Mouse (Mus musculus) heart, adult 18-20 months (tissue): ENCODE measurements at regions not wholly inside any gene's neighbourhood (a gene's known extent, or its start where the extent isn't known, plus 50 kb on each side); places are given as distances from the start of the nearest gene placed in this dataset.
A peak's percentile ranks its signal among the peaks of the same experiment; 100 is the strongest.

ENCODE experiments used
- DNase-seq, 2 experiments: peaks; one replicate each; pipeline ENCODE4 v3.0.0; 2021 to 2022; ENCODE audit warnings: mixed read lengths in 1 of 2

DNA sequence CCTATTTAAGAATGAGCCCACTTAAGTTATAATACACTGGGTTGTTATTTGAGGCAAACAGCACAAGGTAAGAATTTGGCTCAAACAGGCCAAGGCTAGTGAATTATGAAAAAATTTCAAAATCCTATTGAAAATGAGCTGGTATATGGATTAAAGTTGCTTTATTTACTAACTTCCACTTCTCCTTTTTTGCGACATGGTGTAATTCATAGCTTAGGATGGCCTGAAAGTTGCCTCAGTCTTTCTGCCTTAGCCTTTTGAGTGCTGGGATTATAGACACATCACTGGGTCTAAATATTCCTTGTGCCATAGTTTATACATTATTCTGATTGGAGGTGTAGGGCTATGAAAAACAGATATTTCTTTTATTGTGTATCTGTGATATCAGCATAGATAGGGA is 81.9 kb downstream of the Edem1 start:
- no peak for DNase-seq

DNA sequence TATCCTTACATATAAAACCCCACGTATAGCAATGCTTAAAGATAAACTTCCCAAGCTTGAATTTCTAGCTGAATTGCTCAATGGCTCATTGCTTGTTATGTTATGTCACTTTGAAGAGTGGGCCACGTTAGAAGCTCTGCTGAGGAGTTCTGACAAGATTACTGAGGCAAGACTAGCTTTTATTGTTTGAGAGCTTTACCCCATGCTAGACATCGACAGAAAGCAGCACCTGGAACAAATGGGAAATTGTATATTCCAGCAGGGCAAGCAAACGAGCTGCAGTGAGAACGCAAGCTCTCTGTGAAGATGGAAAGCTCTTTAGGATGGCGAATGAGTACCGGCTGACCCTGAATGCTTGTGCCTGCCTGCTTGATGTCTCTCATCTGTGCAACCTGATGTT is 84.1 kb downstream of the Edem1 start:
- no peak for DNase-seq

DNA sequence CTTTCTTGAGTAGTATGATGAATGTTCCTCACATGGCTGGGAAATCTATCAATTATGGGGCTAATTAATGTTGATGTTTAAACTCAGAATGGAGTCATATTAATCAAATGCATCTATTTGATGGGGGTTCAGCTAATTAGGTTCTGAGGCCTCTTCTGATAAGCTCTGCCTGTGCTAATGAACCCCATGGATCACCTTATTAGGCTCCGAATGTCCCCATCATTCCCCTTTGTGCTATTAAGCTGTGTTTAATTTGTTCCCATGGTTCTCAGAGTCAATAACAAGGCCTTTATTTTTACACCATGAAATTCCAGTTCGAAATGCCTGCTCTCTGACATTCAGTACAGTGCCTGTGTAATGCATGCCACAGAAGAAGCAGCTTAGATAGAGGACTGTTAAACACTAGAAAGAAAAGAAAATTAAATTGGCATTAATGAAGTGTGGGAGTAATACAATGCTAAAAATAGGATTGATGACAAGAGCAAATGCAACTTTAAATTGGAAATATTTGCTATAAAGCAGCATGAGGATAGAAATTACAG is 91.0 kb downstream of the Edem1 start:
- DNase-seq: no peak

DNA sequence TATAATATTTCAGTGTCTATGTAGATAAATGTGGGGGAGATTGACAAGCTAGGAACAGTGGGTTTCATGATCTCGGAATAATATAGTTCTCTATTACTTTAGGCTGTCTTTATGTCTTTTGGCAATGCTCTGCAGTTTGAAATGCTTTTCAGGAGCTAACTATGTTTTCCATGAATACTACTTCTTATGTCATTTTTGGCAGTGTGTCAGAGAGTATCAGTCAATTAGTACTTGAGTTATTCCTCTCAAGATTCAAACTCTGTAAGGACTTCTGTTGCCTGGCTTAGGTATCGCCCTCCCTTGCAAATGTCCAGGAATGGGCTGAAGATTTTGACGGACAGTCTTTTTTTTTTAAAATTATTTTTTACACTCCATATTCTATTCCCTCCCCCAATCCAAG is 92.7 kb downstream of the Edem1 start:
- no peak for DNase-seq

DNA sequence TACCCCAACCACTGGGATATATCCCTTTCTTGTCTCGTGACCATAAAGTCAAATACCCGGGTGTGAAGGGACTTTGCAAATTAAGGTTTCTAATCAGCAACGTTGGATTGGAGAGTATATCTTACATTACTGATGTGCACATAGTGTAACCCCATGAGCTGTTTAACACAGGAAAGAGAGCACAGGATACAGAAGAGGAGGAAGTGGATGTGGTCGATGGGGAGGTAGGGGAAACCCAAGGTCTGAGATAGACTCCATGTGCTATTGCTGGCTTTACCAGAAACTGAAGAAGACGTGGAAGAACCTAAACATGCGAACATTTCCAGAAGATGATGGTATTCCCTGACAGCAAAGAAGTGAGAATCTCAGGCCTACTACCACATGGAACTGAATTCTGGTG is 94.1 kb downstream of the Edem1 start:
- no peak for DNase-seq

DNA sequence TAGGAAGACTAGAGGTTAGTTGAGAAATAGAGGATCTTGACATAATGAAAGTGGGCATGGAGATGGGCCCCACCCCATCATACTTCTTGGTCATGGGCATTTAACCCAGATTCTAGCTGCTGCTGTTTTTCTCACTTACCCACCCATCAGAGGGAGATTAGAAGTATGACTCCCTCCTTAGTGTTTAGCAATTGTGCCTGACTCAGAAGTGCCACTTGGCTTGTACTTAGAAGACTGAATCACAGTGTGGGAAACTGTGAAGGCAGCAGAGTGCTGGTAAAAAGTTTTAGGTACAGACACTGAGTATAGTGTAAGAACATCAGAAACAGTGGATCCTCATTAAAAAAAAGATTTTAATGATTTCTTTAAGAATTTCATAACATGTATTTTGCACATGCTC is 100.5 kb downstream of the Edem1 start:
- DNase-seq: no peak

DNA sequence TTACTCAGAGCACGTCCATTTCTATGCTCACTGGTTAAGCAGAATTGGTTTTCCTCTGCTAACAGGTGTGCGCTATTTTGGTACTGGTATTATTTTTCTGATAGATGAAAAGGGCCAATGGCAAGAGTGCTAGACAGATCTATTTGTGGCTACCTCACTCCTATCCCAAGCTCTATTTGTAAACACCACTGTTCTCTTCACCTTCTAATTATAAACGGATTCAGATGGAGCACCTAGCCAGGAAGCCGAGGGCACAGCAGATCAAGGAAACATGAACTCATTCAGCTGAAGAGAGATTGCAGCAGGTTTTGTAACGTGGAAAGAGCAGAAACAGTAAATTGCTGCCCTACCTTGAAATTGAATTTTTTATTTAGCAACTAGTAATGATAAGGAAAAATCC is 110.2 kb downstream of the Edem1 start:
- DNase-seq: peak; percentile 48 to 60

DNA sequence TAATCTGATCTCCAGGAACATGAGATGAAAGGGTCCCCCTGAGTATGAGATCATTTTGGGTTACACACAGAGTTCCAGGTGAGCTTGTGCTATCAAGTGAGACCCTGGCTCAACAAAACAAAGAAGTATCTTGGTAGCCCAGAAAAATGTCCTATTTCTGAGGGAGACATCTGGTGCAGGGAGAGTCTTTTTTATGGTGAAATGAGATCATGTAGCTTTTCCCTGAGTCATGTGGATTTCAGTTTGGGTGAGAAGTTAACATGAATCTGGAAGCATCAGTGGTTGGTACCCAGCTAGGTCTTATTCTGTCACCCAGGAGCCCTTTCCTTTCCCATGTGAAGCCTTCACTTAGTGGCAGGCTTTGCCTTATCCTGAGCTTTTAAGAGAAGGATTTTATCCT is 113.8 kb downstream of the Edem1 start:
- no peak for DNase-seq

DNA sequence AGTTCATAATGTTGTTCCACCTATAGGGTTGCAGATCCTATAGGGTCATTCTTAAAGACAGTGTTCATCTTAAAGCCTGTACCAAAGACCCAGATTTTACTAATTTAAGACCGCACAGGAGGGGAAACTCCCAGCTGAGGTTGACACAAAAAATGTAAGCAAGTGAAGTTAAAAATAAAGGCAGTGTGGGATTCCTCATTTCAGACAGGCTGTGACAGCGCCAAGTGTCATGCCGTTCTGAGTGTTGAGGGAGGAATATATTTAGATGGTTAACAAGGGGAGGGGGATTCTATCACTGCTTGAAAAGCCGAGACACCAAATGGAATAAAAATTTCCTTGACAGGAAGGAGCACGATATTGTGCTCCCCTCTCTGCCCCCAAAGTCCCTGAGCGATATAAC is 123.9 kb downstream of the Edem1 start:
- DNase-seq: no peak

DNA sequence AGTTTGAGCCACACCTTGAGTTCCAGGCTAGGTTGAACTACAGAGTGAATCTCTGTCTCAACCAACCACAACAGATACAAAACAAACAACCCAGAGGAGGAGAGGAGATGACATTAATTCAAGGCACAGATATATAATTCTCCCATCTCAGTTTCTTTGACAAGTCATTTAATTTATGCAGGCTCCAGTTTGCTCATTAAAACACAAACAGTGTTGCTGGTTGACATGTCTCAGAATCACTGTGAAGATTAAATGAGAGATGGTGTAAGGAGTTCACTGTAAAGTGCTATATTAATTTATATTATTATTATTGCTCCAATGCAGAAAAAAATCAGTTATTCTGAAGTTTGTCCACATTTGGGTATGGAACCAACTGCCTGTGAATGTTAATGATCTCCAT is 134.4 kb downstream of the Edem1 start:
- DNase-seq: no peak

DNA sequence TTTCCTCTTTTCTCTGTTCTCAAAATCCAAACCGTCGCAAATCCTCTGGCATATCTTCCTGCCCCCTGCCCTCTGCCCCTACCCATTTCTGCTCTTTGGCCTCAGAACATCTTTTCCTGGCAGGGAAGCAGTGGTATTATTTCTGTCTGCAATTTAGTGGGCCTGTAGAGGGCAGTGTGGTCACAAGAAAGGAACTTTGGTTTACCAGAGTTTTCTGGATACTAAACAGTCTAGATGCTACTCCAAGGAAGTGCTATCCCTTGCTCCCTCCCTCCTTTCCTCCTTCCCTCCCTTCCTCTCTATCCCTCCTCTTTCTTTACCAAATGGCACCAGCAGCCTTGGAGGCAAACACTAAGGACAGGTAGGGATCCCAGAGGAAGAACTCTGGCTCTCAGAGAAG is 134.9 kb downstream of the Edem1 start:
- peak; percentile 16 to 76 for DNase-seq

DNA sequence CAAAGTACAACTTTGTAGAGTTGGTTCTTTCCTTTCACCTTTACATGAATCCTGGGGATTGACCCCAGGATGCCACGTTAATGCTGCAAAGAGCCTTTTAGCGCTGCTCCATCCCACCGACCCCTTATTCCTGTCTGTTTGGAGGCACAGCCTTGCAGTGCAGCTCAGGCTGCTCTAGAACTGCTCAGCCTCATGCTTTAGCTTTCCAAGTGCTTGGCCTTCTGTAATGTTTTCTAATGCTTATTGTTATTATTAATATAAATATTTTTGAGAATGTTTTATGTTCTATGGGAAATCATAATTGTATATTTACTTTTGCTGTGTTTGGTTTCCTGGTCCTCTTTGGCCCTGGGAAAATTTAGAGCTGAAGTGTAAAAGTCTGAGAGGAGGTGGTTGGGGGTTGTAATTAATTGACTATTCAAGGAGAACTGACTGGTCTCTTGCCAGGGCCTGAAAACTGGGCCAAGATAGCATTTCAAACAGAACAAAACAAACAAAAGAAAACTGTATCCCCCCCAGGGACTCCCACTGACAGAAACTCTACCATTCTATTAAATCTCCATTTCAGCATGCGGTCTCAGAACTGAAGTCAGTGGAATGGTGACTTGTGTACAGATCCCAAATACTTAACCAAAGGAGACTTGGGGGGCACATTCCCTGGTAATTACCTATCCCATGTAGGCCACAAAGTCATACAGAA is 141.2 kb downstream of the Edem1 start:
- DNase-seq: no peak

DNA sequence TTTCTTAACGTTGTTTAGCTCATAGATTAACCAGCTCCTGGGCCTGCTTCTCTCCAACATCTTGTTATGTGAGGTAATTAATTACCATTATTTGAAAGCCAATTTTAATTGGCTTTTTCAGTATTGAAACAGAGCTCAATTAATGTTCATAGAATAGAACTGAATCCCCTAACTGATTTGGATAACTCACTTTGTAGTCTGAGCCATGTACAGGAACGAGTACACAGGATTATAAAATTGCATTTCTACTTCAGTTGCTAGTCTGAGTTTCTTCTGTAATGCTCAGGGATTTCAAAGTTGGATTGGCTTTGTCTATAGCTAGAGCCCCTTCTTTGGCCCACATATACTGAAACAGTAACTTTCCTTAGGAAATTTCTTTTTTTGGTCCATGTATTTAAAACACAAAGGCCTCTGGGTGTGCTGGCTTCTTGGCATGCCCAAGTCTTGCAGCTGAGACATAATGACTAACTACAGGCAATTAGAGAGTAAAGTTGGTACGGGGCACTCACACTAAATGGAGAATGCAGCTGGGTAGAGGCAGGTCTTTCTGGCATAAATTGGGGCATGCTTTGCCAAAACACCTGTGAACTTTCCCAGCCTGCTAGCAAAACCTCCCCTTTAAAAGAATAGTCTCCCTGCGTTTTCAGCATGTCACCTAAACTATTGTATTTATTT is 143.1 kb downstream of the Edem1 start:
- no peak for DNase-seq

DNA sequence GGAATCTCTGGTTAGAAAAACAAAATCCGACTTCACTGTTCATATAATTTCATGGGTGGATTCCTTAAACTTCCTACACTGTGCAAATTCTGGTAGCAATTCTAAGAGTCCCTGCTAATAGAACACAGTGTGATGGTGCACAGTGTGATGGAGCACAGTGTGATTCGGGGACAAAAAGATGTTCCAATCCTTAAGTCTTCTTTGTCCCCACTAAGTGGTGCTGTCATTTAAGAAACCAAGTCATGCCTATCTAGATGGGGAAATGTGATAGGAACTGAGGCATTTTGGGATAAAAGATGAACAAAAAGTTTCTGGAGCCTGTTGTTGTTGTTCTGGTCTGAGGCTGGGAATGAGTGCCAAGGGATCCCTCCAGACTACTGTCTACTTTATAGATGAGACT is 145.3 kb downstream of the Edem1 start:
- no peak for DNase-seq

DNA sequence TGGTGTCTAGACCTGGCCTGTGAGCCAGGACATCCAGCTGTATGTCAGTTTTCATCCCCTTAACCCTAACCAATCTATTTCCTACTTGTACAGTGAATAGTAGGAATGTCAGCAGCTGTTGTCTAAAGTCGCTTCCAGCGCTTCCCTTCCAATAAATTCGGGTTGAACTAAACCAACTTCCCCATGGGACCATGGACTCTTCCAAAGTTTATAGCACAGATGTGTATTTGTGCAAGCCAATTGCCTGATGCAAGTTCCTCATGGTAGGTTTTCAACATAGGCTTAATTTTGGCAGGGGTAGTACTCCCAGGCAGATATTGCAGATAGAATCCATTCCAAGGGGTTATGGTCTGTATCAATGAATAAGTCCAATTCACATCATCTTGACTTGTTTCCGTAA is 161.1 kb downstream of the Edem1 start:
- peak; percentile 54 to 74 for DNase-seq

DNA sequence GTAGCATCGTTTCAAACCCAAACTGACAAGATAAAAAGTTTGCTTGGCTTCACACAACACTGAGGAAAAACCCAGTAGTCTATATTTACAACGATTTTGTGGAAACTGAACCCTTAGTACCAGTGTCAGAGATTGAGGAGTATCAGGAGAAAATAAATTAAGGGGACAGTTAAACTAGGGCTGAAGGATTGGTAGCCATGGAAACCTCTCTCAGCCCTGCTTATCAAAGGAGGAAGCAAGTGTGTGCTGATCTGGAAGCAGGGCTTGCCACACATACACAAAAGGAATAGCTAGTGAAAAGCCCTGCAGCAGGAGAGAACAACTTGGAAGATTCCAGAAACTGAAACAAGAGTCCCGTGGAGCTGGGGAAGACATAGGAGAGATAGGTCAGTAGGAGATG is 165.3 kb downstream of the Edem1 start:
- DNase-seq: no peak

DNA sequence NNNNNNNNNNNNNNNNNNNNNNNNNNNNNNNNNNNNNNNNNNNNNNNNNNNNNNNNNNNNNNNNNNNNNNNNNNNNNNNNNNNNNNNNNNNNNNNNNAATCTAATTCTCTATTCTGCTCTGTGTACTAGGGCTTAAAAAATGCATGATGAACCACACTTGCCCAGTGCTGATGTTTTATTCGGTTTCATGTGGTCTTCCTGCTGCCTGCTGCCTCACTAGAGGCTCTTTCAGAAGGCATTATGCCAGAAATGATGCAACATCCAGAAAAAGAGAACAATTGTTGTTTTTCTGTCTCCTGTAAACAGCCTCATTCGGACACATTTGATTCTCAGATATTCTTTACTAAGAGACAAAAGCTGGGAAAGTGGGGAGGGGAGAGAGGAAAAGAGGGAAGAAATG is 176.0 kb downstream of the Edem1 start:
- peak; percentile 1 to 6 for DNase-seq

DNA sequence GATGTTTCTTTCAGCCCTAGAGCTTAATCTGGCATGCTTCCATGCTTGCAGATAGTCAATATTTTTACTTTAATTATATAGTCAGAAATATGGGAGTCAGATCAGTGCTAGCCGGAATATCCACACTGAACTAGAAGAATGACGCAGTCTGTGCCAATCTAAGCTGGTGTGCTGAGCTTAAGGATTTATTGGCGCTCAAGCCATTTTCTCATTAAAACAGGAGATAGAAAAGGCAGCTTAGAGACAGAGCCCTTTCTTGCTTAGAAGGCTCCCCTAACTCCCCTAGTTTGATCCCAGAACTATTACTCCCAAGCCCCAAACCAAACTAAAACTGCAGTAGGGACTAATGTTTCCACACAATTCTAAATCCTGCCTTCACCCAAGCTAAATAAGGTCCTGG is 180.9 kb downstream of the Edem1 start:
- no peak for DNase-seq

DNA sequence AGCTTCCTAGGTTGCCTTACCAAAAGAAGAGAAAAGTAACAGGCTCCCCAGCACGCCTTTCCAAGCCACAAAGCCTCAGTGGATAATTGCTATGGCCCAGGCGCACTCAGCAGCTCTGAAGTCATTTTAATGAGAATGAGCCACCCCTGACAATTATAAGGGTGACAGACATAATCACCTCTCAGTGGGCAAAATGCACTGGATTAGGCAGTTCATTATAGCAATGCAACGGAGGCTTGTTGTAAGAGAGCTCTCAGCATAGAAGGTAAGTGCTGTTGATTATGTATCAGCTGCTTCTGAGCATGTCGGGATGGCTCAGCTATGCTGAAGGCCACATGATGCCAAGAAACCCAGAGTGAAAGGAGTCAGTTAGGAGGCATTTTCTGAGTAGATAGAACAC is 181.4 kb downstream of the Edem1 start:
- DNase-seq: no peak

DNA sequence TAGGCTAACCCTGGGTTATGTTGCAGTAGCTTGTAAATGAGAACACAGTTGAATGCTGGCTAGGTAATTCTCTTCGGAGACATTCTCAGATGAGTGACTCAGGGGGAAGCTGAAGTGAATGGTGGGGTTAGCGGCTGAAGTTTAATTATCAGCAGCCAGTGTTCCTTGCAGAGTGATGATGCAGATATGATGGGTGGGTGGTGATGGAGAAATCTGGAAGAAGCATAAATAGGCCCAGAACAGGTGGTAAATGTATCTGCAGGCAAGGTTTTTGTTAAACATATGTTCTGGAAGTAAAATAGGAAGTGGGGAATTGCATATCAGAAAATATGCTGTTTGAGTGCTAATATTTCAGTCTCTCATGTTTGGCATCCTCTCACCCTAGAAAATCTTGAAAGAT is 191.3 kb downstream of the Edem1 start:
- DNase-seq: no peak
